Mouse (Mus musculus) adipocyte (in vitro differentiated cells): ENCODE measurements around the gene Pex14.
A peak's percentile ranks its signal among the peaks of the same experiment; 100 is the strongest.

ENCODE experiments used
- DNase-seq: peaks from one replicate; pipeline ENCODE4 v3.0.0-alpha.2; 2016; ENCODE audit warnings: low spot score

Pex14 gene

DNA sequence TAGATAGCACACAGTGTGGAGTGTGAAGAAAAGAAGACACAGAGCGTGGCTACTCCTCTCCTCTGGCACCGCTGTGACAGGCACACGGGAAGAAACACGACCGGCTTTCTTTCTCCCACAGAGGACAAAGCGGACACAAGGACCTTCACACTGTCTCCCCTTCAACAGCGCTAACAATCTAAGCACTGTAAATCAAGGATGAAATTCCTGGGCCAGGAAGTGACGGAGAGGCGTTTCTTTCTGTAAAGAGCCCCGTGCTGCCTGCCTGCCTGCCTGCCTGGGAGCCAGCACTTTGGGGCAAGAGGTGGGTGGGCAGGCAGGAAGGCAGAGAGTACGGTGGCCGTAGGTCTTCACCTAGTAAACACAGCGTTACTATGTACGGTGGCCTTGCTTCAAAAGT is 42.2 kb downstream of the Pex14 start:
- DNase-seq: no peak

- DNase-seq: no peak
Measured at GRCm38 (mm10) chr4:149056957-149057356, 42.7 kb downstream of the Pex14 start.

- DNase-seq: no peak
Measured at GRCm38 (mm10) chr4:149055847-149056246, 43.8 kb downstream of the Pex14 start.

DNA sequence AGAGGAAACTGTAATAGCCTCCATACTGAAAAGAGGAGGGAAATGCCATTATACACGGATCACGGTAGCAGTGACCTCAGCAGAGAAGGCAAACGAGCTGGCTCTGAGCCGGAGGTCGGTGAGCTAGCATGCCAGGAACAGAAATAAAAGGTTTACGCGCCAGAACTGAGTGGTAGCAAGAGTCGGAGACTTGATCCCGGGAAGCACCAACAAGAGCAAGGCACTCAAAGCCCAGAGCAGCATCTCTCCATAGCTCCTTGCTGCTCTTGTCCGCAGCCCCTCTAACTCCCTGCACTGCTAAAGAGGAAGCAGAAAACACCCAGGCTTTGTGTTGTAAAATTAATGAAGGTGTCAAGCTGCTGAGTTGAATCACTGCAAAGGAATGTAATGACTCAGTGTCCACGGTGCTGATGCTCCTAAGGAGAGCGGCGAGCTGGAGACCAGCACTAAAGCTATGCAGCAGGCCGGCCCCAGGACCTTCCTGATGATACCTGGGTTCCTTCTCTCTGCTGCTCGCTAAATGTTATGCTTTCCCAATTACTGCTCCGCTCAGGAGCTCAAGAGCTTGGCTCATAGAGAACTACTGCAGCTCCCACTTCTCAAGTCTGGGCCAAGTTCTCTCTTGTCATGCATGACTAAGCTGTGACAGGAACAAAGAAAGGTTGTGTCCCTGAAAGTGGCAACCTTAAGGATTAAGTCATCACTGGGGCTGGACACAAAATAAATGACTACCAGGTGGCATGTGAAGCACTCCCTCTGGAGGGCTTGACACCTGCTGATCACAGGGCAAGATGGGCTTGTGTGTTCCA is 50.1 kb downstream of the Pex14 start:
- DNase-seq: peak; percentile 20

DNA sequence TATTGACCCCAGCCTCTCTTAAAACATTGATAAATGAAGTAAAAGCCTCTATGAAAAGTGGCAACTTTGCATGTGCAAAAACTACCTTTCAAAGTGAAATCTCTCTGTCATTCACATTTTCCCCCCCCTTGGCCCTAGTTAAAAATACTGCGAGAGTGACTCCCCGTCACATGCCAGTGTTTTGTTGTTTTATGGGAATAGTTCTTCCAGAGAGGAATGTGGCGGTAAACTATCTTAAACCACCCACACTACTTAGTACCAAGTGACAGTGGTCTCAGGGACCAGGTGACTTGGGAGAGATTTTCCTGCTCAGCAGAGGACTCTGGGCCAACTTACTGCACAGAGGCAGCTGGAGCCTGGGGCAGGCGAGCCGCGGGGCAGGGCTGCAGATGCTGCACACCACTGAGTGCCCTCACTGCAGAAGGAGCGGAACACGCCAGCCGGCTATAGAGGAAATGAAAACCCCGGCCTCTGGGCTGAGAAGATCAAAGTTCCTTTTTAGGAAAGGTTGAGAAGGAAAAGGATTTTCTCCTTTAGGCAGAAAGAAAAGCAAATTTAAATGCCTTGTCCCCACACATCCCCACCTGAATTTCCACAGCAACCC is 50.9 kb downstream of the Pex14 start:
- DNase-seq: no peak

DNA sequence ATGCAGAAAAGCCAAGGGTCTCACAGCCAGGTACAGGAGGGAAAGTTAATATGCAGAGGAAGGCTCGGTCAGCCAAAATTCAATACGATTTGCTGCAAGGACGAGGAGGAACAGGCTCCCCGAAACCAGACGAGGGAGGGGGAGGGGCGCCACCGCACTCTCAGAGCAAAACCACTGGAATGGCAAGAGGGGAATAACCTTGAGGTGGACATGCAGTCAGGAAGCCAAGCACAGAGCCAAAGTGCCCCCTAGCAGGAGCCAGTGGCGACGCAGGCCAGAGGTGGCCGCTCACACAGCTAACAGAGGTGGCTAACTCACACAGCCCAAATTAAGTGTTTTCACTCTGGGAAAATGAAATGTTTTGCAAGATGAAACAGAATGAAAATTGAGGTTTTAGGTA is 52.3 kb downstream of the Pex14 start:
- no peak for DNase-seq

DNA sequence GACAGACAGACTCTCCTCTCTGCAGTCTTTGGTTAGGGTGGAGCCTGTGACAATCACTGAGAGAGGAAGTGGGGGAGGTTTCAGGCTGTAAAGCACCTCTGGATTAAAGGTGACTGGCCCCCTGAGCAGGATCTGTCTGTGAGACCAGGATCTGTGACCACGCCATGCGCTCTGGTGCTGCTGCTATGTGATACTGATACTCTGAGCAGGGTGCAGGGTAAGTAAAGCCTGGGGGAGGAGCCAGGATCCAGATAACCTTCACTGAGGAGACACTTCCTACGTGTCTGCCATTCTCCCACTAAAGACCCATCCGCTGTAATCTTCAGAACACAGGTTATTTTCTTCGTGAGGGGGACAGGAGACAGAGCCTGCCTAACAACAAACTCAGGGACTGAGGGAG is 53.8 kb downstream of the Pex14 start:
- no peak for DNase-seq

GRCm38 (mm10) chr4:149040289-149040688 is 59.4 kb downstream of the Pex14 start:
- no peak for DNase-seq

DNA sequence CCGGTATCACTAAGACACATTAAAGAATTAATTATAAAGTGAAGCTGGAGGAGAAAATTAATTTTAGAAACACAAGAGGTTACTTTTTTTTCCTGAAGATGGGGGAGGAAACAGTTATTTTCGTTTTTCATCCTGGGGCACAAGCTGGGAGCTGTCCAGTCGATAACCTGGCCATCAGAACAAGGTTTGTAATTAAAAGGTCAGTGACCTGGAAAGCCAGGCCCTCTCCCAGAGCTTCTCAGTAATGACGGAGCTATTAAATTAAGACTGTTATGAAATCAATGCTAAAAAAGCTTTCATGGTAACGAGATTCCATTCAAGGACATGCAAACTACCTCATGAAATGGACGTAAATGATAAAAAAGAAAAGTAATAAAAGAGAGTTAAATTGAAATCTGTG is 62.0 kb downstream of the Pex14 start:
- DNase-seq: no peak

DNA sequence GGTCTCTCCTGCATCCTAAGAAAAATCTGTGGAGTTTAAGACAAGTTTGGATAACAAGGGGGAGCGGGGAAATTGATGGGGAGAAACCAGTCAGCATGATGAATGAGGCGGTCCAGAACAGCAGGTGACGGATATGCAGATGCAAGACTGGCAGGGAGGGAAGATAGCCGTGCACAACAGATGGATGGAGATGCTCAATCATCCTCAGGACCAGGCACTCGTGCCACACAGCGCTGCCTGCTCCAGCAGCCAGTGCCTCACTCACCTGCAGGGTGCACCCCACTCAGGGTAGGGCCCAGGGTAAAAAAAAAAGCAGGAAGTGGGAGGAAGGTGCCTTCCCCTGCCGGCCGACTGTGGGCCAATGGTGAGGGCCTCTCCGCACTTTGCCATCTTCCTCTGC is 63.1 kb downstream of the Pex14 start:
- no peak for DNase-seq

GRCm38 (mm10) chr4:149031507-149031906 is 68.2 kb downstream of the Pex14 start:
- DNase-seq: peak; percentile 40

DNA sequence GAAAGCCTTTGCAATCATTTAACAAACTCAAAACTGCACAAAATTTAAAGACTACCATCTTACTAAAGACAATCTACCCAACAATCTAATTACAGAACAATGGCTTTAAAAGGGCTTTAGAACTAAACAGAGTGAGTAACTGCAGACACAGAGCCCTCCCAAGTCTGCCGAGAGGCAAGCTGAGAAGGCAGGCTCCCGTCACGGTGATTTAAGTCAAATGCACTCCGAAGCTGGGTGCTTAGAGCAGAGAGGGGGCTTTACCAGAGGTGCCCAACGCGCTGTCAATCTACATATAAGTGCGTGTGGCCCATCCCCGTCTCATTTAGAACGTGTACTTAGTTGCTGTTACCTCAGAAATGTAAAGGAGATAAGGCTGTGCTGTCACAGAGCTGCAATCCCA is 72.1 kb downstream of the Pex14 start:
- DNase-seq: no peak

GRCm38 (mm10) chr4:149025242-149025641 is 74.4 kb downstream of the Pex14 start:
- DNase-seq: no peak

DNA sequence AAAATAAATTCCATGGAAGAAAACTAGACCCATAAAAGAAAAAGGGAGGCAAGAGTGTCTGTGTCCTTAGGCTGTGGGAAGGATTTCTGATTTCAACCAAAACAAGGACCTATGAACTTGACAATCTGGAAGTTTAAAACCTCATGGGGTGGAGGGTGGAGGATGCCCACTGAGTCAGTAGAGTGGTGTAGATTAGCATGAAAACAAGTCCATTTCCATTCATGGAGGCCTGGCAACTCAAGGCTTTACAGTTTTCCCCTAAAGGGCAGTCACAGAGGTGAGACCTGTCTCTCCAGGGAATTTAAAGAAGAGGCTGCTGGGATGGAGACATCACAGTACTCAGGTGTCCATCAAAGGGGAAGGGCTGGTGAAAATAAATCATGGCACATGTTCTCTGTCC is 78.7 kb downstream of the Pex14 start:
- no peak for DNase-seq

DNA sequence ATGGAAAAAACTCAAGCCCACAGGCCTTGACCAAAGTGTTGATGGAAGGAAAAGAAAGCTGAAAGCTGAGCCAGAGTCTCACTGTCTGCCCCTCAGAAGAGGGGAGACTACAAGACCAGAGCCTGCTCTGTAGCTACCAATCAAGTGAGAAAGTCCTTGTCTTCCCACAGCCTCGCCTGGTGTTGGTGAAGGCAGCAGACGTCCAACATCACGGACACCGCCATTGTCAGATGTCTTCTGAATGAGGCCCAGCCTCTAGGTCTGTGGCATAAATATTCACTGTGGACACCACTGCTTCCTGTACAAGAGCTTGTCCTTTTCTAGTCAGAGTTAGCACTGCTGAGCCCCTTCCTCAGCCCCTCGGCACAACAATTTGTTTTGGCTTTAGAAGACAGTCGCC is 80.2 kb downstream of the Pex14 start:
- no peak for DNase-seq

- no peak for DNase-seq
Measured at GRCm38 (mm10) chr4:149006756-149007155, 92.9 kb downstream of the Pex14 start.

DNA sequence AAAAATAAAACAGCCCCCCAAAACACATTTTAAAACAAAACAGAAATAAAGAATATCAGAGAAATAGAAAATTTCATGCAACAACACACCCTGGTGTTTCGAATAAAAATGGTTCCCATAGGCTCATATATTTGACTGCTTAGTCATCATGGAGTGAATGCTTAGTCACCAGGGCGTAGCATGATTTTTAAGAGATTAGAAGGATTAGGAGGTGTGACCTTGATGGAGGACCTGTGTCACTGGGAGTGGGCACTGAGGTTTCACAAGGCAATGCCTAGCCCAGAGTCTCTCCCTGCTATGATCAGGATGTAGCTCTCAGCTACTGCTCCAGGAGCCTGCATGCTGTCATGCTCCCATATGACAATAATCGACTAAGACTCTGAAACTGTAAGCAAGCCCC is 93.6 kb downstream of the Pex14 start:
- DNase-seq: no peak

DNA sequence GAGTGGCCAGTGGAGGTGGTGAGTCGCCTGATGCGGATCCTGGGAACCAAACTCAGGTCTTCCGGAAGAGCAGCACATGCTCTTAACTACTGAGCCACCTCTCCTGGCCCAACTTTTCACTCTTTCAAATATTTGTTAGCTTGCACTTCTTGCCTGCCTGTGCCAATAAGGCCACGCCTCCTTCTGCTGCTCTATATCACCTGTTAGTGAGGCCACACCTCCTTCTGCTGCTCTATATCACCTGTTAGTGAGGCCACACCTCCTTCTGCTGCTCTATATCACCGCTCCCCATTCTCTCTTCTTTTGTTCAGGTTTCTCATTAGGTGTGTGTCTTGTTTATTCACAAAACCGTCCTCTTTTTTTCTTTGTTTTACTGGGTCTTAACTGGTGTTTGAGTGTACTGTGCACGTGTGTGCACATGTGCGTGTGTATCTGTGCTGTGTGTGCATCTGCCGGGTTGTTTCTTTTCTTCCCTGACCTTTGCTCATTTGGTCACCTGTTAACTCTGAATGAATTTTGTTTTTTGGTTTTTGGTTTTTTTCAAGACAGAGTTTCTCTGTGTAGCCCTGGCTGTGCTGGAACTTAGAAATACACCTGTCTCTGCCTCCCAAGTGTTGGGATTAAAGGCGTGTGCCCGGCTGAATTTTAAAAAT is 97.1 kb downstream of the Pex14 start:
- no peak for DNase-seq

DNA sequence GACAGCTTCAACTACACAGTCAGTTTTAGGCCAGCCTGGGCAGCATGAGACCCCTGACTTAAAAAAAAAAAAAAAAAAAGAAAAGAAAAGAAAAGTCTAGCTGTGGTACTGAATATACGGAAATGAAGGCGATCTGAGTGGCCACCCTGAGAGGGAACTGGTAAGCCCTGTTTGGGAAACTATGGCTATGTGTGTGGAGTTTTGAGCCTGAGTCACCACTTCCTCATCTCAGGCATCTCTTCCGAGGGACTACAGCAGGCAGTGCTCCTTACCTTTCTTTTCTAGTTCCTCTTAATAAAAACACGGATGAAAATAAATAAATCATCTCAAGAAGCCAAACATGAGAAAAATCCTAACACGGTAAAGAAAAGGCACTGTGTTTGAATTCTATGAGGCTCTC is 98.2 kb downstream of the Pex14 start:
- DNase-seq: no peak

DNA sequence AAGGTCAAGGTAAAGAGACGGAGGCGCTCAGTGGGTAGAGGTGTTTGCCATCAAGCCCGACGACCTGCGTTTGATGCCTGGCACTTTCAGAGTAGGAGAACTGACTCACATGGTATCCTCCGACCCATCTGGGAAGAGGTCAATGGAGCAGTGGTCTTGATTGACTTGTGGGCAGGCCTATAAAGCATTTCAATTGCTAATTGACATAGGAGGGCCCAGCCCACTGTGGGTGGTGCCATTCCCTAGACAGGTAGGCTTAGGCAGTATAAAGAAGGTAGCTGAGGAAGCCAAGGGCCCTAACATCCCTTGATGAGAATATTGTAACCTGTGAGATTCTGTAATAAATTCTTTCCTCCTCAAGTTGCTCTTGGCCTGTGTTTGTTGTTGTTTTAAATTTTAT is 98.9 kb downstream of the Pex14 start:
- DNase-seq: no peak

GRCm38 (mm10) chr4:148993948-148994347 is 105.7 kb downstream of the Pex14 start:
- peak; percentile 18 for DNase-seq

- DNase-seq: no peak
Measured at GRCm38 (mm10) chr4:148990038-148990437, 109.6 kb downstream of the Pex14 start.
